Mouse (Mus musculus) ES-Bruce4 (cell line): ENCODE measurements at regions not wholly inside any gene's neighbourhood (a gene's known extent, or its start where the extent isn't known, plus 50 kb on each side); places are given as distances from the start of the nearest gene placed in this dataset.

Experiments
- H3K27ac ChIP-seq: 2 replicates; pipeline ENCODE4 v1.5.1; 2012; ENCODE audit warnings: low read length, inconsistent platforms; ENCODE audit not compliant: insufficient read depth
- H3K27me3 ChIP-seq: 2 replicates; pipeline ENCODE4 v1.6.1; 2012; ENCODE audit warnings: mild to moderate bottlenecking, low read length, inconsistent platforms; ENCODE audit not compliant: control insufficient read depth, poor library complexity, insufficient read depth, severe bottlenecking
- H3K36me3 ChIP-seq: 2 replicates; pipeline ENCODE4 v1.6.1; 2012; ENCODE audit warnings: inconsistent platforms, mild to moderate bottlenecking, low read length, moderate library complexity; ENCODE audit not compliant: control insufficient read depth, poor library complexity, insufficient read depth, severe bottlenecking
- H3K4me1 ChIP-seq: one replicate; pipeline ENCODE4 v1.8.1; 2011; ENCODE audit warnings: low read length; ENCODE audit not compliant: control insufficient read depth, insufficient read depth
- H3K4me3 ChIP-seq: 2 replicates; pipeline ENCODE4 v1.5.1; 2011; ENCODE audit warnings: low read depth, mild to moderate bottlenecking, low read length
- H3K9ac ChIP-seq: 2 replicates; pipeline ENCODE4 v1.6.1; 2012; ENCODE audit warnings: low read depth, mild to moderate bottlenecking, inconsistent platforms; ENCODE audit not compliant: poor library complexity, severe bottlenecking
- H3K9me3 ChIP-seq: replicated peaks from 2 replicates; pipeline ENCODE4 v1.6.1; 2012; ENCODE audit warnings: mild to moderate bottlenecking, low read length, inconsistent platforms; ENCODE audit not compliant: control insufficient read depth, poor library complexity, insufficient read depth, severe bottlenecking
- CTCF ChIP-seq: IDR thresholded peaks from one replicate; pipeline ENCODE4 v1.8.1; 2011; ENCODE audit warnings: low read depth, low read length
- EP300 ChIP-seq: IDR thresholded peaks from 2 replicates; pipeline ENCODE4 v1.6.1; 2011; ENCODE audit warnings: low read depth, low read length; ENCODE audit not compliant: insufficient read depth
- POLR2A ChIP-seq: IDR thresholded peaks from one replicate; pipeline ENCODE4 v1.8.1; 2011; ENCODE audit warnings: low read length; ENCODE audit not compliant: insufficient read depth

DNA sequence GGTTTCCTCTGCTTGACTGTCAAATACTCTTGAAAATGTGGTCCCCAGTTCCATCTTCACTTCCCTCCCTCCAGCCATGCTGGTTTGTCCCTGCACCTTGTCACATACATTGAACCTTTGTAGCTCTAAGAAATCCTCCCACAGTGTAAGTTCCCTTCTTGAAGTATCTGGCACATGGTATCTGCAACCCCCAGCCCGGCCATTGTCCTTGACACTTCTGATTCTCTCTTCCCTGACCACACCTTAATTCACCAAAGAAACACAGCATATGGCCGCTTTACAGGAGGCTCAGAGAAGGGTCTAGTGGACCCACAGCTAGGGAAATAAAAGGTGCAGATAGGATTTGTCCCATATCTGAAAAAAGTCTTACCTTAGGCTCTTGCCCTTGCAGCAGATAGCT, 133.9 kb upstream of the Gli2 start:
- H3K36me3 ChIP-seq: no peaks in the 10 kb centered on the region
- no peaks in the 10 kb centered on the region for H3K27me3 ChIP-seq
- no peak for TF ChIP-seq CTCF
- no peak for TF ChIP-seq EP300
- no peak for TF ChIP-seq POLR2A
- H3K9me3 ChIP-seq: no peaks in the 10 kb centered on the region
- H3K4me1 ChIP-seq: no peaks in the 10 kb centered on the region
- H3K4me3 ChIP-seq: no peak overlapping the region
- no peak overlapping the region for H3K27ac ChIP-seq
- H3K9ac ChIP-seq: no peak overlapping the region

DNA sequence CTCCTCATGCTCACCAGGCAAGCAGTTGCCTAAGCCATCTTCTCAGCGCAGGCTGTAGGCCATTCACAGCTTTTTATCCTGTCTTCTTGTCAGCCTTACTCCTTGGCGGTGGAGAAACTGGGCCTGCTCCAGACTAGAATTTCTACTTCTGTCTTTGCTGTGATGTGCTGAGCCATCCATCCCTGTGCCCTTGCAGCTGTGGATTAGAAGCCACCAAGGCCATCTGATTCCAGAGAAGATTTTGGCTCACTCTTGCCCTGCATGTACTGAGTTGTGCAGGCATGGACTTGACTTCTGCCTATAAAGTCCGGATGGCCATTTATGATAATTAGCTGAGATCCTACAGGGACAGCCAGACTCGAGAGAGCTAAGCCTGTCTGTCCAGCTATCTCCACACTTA, 133.4 kb upstream of the Gli2 start:
- Histone ChIP-seq H3K9ac (no peak overlapping the region), H3K9me3 (no peaks in the 10 kb centered on the region), H3K4me1 (no peaks in the 10 kb centered on the region), H3K4me3 (no peak overlapping the region), H3K27ac (no peak overlapping the region), H3K36me3 (no peaks in the 10 kb centered on the region), H3K27me3 (no peaks in the 10 kb centered on the region)
- TF ChIP-seq CTCF (no peak), EP300 (no peak)

DNA sequence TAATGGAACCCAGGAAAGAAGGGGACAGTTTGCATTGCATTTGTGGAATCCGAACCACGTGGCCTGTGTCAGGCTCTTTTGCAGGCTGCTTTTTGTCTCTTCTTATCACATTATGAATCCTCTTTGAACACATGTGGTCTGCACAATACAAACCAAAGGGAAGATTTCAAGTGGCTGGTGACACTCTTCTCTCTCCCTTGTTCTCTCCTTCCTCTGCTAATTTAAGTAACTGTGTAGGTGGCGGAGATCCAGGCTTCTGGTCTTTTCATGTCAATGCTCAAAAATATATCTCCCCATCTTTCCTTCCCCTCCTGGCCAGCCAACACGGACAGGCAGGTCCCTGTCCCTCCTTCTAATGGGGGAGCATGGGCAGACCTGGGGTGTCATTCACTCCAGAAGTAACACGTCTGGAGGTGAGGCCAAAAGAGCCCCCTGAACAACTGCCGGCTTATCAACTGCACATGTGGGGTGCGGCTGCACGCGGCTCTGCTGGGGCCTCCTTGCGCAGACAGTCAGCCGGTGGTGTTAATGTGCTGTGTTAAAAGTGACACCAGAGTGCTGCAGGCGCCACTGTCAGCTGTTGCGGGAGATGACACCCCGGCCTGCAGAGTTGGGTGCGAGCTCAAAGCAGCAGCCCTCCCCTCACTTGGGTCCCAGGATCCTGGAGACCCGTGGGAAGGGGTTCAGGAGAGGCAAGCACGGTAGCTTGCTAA, 130.3 kb upstream of the Gli2 start:
- no peak for TF ChIP-seq POLR2A
- no peak for TF ChIP-seq CTCF
- TF ChIP-seq EP300: no peak
- H3K27me3 ChIP-seq: no peaks in the 10 kb centered on the region
- H3K36me3 ChIP-seq: no peaks in the 10 kb centered on the region
- H3K9ac ChIP-seq: no peak overlapping the region
- H3K4me3 ChIP-seq: no peak overlapping the region
- no peaks in the 10 kb centered on the region for H3K4me1 ChIP-seq
- H3K9me3 ChIP-seq: no peaks in the 10 kb centered on the region
- H3K27ac ChIP-seq: no peak overlapping the region

GRCm38 (mm10) chr1:119173030-119173756, 119.8 kb upstream of the Gli2 start:
- Histone ChIP-seq H3K36me3 (no peaks in the 10 kb centered on the region), H3K4me1 (no peaks in the 10 kb centered on the region), H3K9ac (no peak overlapping the region), H3K4me3 (no peak overlapping the region), H3K27me3 (no peaks in the 10 kb centered on the region), H3K27ac (no peak overlapping the region), H3K9me3 (no peaks in the 10 kb centered on the region)
- TF ChIP-seq EP300: no peak
- TF ChIP-seq CTCF: no peak
- no peak for TF ChIP-seq POLR2A

DNA sequence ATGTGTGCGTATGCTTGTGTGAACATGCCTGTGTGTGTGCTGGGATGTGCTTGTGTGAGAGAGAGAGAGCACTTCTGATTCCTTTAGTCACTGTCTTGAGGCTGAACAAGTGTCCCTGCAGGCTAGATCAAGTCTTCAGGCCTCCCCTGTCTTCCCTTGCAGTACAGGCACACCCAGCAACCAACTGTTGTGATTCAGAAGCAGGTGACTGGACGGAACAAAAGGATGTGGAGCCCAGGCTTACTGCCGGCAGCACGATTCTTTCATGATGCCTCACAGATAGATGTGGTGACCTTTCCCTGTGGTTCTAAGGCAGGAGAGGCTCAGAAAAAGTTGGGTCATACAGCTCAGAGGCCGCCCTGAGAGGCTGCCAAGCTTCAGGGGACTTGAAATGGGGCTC, 114.0 kb upstream of the Gli2 start:
- H3K9me3 ChIP-seq: no peaks in the 10 kb centered on the region

DNA sequence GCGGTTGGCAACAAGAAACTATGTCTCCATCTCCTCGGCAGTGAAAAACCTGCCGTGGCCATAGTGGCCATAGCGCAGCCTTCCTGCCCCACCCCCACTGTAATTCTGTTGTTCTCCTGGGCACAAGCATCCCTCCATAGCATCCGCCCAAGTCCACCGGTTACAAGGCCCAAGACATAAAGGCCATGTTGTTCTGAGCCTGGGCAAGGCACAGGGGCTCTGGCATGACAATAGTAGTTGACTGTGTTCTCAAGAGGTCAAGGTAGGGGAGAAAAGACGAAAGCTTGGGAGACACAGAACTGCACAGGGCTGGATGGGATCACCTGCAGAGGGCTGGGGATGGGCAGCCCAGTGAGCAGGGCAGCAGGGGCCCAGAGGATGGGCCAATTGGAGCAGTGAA, 112.9 kb upstream of the Gli2 start:
- no peak overlapping the region for H3K4me3 ChIP-seq
- TF ChIP-seq CTCF (no peak), POLR2A (no peak), EP300 (no peak)
- no peak overlapping the region for H3K27ac ChIP-seq

More for the DNA sequence above, 114.0 kb upstream of the Gli2 start:
- TF ChIP-seq EP300: peak; percentile 94
- no peak for TF ChIP-seq POLR2A
- no peak overlapping the region for H3K4me3 ChIP-seq
- H3K36me3 ChIP-seq: no peaks in the 10 kb centered on the region
- peaks cover 8% of the 10 kb centered on the region for H3K4me1 ChIP-seq
- peak overlapping the region; percentile 70; the same call in 1 of the 2 replicates for H3K27ac ChIP-seq
- no peaks in the 10 kb centered on the region for H3K27me3 ChIP-seq
- no peak overlapping the region for H3K9ac ChIP-seq

More for the DNA sequence above, 112.9 kb upstream of the Gli2 start:
- Histone ChIP-seq H3K36me3 (no peaks in the 10 kb centered on the region), H3K9ac (no peak overlapping the region), H3K27me3 (no peaks in the 10 kb centered on the region), H3K4me1 (peaks cover 8% of the 10 kb centered on the region), H3K9me3 (no peaks in the 10 kb centered on the region)
